Mouse (Mus musculus): ENCODE results near the gene 2610507B11Rik.

2610507B11Rik gene

GRCm38 (mm10) chr11:78261380-78262352 lies at the start of gene 2610507B11Rik:
Gene 2610507B11Rik (plus strand): TSS chr11:78261752.
- DNase-seq (ENCODE audit: low read depth, low spot score) = peak; percentile 98

- DNase-seq (ENCODE audit: low read depth, low spot score) = no peak
These were observed 48.3 kb upstream of the 2610507B11Rik start for GRCm38 (mm10) chr11:78213086-78213817.

GRCm38 (mm10) chr11:78215709-78216317 lies 45.7 kb upstream of the 2610507B11Rik start:
- peak; percentile 44 for DNase-seq (ENCODE audit: low read depth, low spot score)

- no peak for DNase-seq (ENCODE audit: low read depth, low spot score)
These were observed 38.0 kb upstream of the 2610507B11Rik start for GRCm38 (mm10) chr11:78223586-78223985.

- no peak for DNase-seq (ENCODE audit: low read depth, low spot score)
These were observed 30.0 kb upstream of the 2610507B11Rik start for GRCm38 (mm10) chr11:78231518-78231917.

- no peak for DNase-seq (ENCODE audit: low read depth, low spot score)
These were observed 21.2 kb upstream of the 2610507B11Rik start for GRCm38 (mm10) chr11:78240193-78240857.

- DNase-seq (ENCODE audit: low read depth, low spot score) = no peak
These were observed 16.3 kb upstream of the 2610507B11Rik start for GRCm38 (mm10) chr11:78245261-78245626.

- peak; percentile 91 for DNase-seq (ENCODE audit: low read depth, low spot score)
These were observed 15.8 kb upstream of the 2610507B11Rik start, which contains the start of the genes Sdf2 and Supt6 for GRCm38 (mm10) chr11:78245627-78246317. Gene Sdf2 (plus strand): TSS chr11:78245746. Gene Supt6 (minus strand): TSS chr11:78245987.

GRCm38 (mm10) chr11:78246318-78247011 lies 15.1 kb upstream of the 2610507B11Rik start:
- DNase-seq (ENCODE audit: low read depth, low spot score) = peak; percentile 31

- DNase-seq (ENCODE audit: low read depth, low spot score) = no peak
These were observed 14.6 kb upstream of the 2610507B11Rik start for GRCm38 (mm10) chr11:78247012-78247348.

GRCm38 (mm10) chr11:78247727-78248140 lies 13.8 kb upstream of the 2610507B11Rik start:
- DNase-seq (ENCODE audit: low read depth, low spot score) = no peak

GRCm38 (mm10) chr11:78256618-78257017 lies 4.9 kb upstream of the 2610507B11Rik start:
- no peak for DNase-seq (ENCODE audit: low read depth, low spot score)

- DNase-seq (ENCODE audit: low read depth, low spot score) = peak; percentile 11
These were observed 878 bp upstream of the 2610507B11Rik start for GRCm38 (mm10) chr11:78260489-78261258.

- DNase-seq (ENCODE audit: low read depth, low spot score) = peak; percentile 74
These were observed 998 bp downstream of the 2610507B11Rik start for GRCm38 (mm10) chr11:78262550-78262949.

GRCm38 (mm10) chr11:78265571-78265970 lies 4.0 kb downstream of the 2610507B11Rik start:
- DNase-seq (ENCODE audit: low read depth, low spot score) = no peak

GRCm38 (mm10) chr11:78271986-78272385 lies 10.4 kb downstream of the 2610507B11Rik start:
- no peak for DNase-seq (ENCODE audit: low read depth, low spot score)

- DNase-seq (ENCODE audit: low read depth, low spot score) = no peak
These were observed 14.0 kb downstream of the 2610507B11Rik start for GRCm38 (mm10) chr11:78275596-78275995.

GRCm38 (mm10) chr11:78276169-78276568 lies 14.6 kb downstream of the 2610507B11Rik start:
- DNase-seq (ENCODE audit: low read depth, low spot score) = peak; percentile 52

GRCm38 (mm10) chr11:78278853-78279252 lies 17.3 kb downstream of the 2610507B11Rik start:
- DNase-seq (ENCODE audit: low read depth, low spot score) = no peak

Measured in CD4-positive, CD25-positive, alpha-beta regulatory T cell, adult 2 months (primary cell).